Mouse (Mus musculus) ES-E14 (cell line): ENCODE measurements around the gene Zc3h12a.

ENCODE experiments used
- CHD2 ChIP-seq: IDR thresholded peaks from 2 replicates; pipeline ENCODE4 v1.6.1; 2014; ENCODE audit warnings: mild to moderate bottlenecking, low read depth, low read length, inconsistent platforms
- HCFC1 ChIP-seq: IDR thresholded peaks from 2 replicates; pipeline ENCODE4 v1.6.1; 2012; ENCODE audit warnings: low read length, inconsistent platforms, borderline replicate concordance; ENCODE audit not compliant: insufficient read depth
- MAFK ChIP-seq: IDR thresholded peaks from 2 replicates; pipeline ENCODE4 v1.6.1; 2014; ENCODE audit warnings: mild to moderate bottlenecking, low read depth, low read length, inconsistent platforms; ENCODE audit not compliant: insufficient read depth
- ZC3H11A ChIP-seq: IDR thresholded peaks from 2 replicates; pipeline ENCODE4 v1.6.1; 2012; ENCODE audit warnings: low read depth, mild to moderate bottlenecking, inconsistent platforms, low read length, borderline replicate concordance
- ZNF384 ChIP-seq: IDR thresholded peaks from 2 replicates; pipeline ENCODE4 v1.6.1; 2012; ENCODE audit warnings: low read depth, low read length, inconsistent platforms

- TF ChIP-seq MAFK (no peak), ZC3H11A (no peak), ZNF384 (no peak), HCFC1 (no peak), CHD2 (no peak)
Observed at GRCm38 (mm10) chr4:125096066-125096465, 31.6 kb downstream of the Zc3h12a start.
